Mouse (Mus musculus) ES-E14 (cell line): Measurements from ENCODE around the gene 9530003J23Rik.

Experiments used
- CHD2 ChIP-seq: IDR thresholded peaks from 2 replicates; pipeline ENCODE4 v1.6.1; 2014; ENCODE audit warnings: mild to moderate bottlenecking, low read depth, low read length, inconsistent platforms
- HCFC1 ChIP-seq: IDR thresholded peaks from 2 replicates; pipeline ENCODE4 v1.6.1; 2012; ENCODE audit warnings: low read length, inconsistent platforms, borderline replicate concordance; ENCODE audit not compliant: insufficient read depth
- MAFK ChIP-seq: IDR thresholded peaks from 2 replicates; pipeline ENCODE4 v1.6.1; 2014; ENCODE audit warnings: mild to moderate bottlenecking, low read depth, low read length, inconsistent platforms; ENCODE audit not compliant: insufficient read depth
- ZC3H11A ChIP-seq: IDR thresholded peaks from 2 replicates; pipeline ENCODE4 v1.6.1; 2012; ENCODE audit warnings: low read depth, mild to moderate bottlenecking, inconsistent platforms, low read length, borderline replicate concordance
- ZNF384 ChIP-seq: IDR thresholded peaks from 2 replicates; pipeline ENCODE4 v1.6.1; 2012; ENCODE audit warnings: low read depth, low read length, inconsistent platforms

GRCm38 (mm10) chr10:117208221-117208620, 30.3 kb downstream of the 9530003J23Rik start:
- TF ChIP-seq ZC3H11A (no peak), ZNF384 (no peak), HCFC1 (no peak), CHD2 (no peak), MAFK (no peak)
